Mouse (Mus musculus): ENCODE results near the gene Sh3glb2. TPM values are rescaled to one million over a fixed set of nuclear protein-coding genes. Genes with fewer than 3 reads are reported as not detected.

The Sh3glb2 gene
- 69.4 and 72.9 TPM in 2 replicates for polyA plus RNA-seq (2014; fragmentation: Nextera tagmentation; extraction: Ambion mirVana)

DNA sequence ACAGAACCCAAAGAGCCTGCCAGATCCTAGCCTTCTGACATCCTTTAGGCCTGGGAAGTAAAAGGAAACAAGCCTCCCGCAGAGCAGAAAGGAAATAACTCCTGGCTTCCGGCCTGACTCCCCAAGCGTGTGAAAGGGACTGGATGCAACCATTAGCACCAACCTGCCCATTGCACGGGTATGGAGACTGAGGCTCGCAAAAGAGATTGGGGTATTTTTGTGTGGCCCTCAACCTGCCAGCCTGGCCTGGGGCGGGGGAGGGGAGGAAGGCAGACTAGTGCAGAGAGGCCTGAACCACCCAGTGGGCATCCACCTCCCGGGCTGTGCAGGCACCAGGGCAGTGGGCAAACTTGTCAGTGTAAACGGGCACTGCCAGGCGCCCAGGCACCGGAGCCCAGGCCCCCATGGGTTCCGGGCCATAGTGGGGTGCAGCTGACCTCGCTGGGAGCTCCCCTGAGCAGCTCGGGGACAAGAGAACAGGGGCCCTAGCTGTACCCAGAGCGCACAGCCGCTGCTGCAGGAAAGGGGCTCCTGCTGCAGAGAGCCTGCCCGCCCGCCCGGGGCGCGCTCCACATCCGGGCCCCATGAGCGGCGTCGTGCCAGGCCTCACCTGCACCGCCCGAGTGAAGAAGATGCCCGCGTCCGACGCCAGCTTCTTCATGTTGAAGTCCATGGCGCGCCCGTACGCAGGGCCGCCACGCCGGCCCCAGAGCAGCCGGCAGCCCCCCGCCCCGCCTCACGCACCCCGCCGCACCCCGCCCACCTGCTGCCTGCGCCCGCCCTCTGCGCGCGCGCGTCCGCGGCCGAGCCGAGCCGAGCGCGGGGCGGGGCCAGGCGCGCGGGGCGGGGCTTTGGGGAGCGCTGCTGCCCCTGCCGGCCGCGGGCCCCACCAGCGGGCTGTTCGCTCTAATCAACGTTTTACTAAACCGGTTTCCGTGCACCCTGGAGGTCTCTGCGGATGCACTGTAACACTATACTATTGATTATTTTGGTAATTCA, at the start of gene Sh3glb2:
TSS of gene Sh3glb2 (minus strand) at position 805 of the 999 bp plus-strand sequence.
- DNase-seq (ENCODE audit: low spot score) (peak; percentile 92), ATAC-seq (replicated peaks; ENCODE audit: low FRiP score) (peak; percentile 79)
- Histone ChIP-seq H3K4me1 (replicated peaks; ENCODE audit: control insufficient read depth, insufficient read depth, low read length) (peaks cover 10% of the 10 kb centered on the region), H3K4me3 (ENCODE audit: low read depth, low read length) (peak within 1 kb of the TSS; percentile 66), H3K9ac (ENCODE audit: low read length) (peak within 1 kb of the TSS; percentile 80), H3K36me3 (ENCODE audit: control insufficient read depth, insufficient read depth, low read length) (no peaks in the 10 kb centered on the region), H3K27me3 (ENCODE audit: control insufficient read depth, insufficient read depth, low read length) (no peaks in the 10 kb centered on the region), H3K4me2 (ENCODE audit: low read depth, low read length, severe bottlenecking) (peak within 1 kb of the TSS; percentile 90), H3K9me3 (ENCODE audit: control insufficient read depth, low read length) (peaks cover 4% of the 10 kb centered on the region; the same call in 1 of the 2 replicates), H3K27ac (ENCODE audit: low read depth, low read length) (no peak within 1 kb of the TSS)
- 3% methylated on average over 73 of the region's 73 CpGs for WGBS

DNA sequence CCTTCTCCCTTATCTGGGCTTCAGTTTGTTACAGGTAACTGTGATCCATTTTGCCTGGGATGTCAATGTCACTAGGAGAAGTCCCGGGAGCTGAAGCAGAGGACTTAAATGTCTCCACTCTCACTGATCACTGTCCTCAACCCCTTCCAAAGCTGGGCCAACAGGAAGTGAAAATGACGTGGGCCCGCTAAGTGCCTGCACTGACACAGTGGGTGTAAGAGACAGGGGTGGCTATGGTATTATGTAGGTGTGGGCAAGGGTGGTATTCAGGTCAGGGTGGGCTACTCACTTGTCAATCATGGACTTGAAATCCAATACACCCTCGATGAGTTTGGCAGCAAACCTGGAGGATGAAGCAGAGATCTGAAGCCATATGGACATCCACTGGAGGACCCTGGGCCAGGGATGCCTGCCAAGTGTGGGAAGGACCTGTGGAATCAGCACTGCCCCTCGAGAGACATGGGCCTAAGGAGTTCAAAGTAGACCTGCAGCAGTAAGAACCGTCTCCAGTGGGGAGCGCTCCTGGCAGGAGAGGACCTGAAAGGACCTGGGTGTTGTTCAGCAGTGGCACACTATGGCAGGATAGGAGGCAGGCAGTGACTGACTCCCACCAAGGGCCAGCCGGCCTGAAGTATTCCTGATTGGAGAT, 49.4 kb upstream of the Sh3glb2 start:
- Histone ChIP-seq H3K9ac (ENCODE audit: low read length) (no peak overlapping the region), H3K27me3 (ENCODE audit: control insufficient read depth, insufficient read depth, low read length) (no peaks in the 10 kb centered on the region), H3K9me3 (ENCODE audit: control insufficient read depth, low read length) (no peaks in the 10 kb centered on the region), H3K27ac (ENCODE audit: low read depth, low read length) (no peak overlapping the region), H3K36me3 (ENCODE audit: control insufficient read depth, insufficient read depth, low read length) (no peaks in the 10 kb centered on the region), H3K4me3 (ENCODE audit: low read depth, low read length) (no peak overlapping the region), H3K4me2 (ENCODE audit: low read depth, low read length, severe bottlenecking) (no peak overlapping the region), H3K4me1 (replicated peaks; ENCODE audit: control insufficient read depth, insufficient read depth, low read length) (no peaks in the 10 kb centered on the region)
- ATAC-seq (replicated peaks; ENCODE audit: low FRiP score) (no peak), DNase-seq (ENCODE audit: low spot score) (no peak)
- 88% methylated on average over 8 of the region's 8 CpGs for WGBS

DNA sequence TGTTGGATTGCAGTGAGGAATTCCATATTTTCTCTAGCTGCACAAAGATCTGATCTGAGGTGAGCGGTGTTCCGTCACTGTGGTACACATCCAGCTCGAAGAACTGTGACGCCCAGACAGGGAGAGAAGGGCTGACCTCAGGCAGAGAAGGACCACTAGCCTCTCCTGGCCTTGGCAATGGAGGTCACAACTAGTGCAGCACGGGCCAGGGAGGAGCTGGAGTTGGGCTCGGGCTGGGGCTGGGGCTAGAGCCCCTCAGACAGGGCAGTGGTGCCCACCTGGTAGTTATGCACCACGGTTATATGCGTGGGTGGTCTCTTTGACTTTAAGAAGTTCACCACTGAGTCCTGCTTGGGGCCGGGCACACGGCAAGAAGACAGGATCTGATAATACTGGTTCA, 48.6 kb upstream of the Sh3glb2 start:
- DNase-seq (ENCODE audit: low spot score) (no peak), ATAC-seq (replicated peaks; ENCODE audit: low FRiP score) (no peak)
- Histone ChIP-seq H3K9ac (ENCODE audit: low read length) (no peak overlapping the region), H3K4me1 (replicated peaks; ENCODE audit: control insufficient read depth, insufficient read depth, low read length) (no peaks in the 10 kb centered on the region), H3K27me3 (ENCODE audit: control insufficient read depth, insufficient read depth, low read length) (no peaks in the 10 kb centered on the region), H3K9me3 (ENCODE audit: control insufficient read depth, low read length) (no peaks in the 10 kb centered on the region), H3K4me2 (ENCODE audit: low read depth, low read length, severe bottlenecking) (no peak overlapping the region), H3K27ac (ENCODE audit: low read depth, low read length) (no peak overlapping the region), H3K36me3 (ENCODE audit: control insufficient read depth, insufficient read depth, low read length) (no peaks in the 10 kb centered on the region; the same call in 1 of the 2 replicates), H3K4me3 (ENCODE audit: low read depth, low read length) (no peak overlapping the region)
- WGBS: 94% methylated on average over 10 of the region's 10 CpGs

DNA sequence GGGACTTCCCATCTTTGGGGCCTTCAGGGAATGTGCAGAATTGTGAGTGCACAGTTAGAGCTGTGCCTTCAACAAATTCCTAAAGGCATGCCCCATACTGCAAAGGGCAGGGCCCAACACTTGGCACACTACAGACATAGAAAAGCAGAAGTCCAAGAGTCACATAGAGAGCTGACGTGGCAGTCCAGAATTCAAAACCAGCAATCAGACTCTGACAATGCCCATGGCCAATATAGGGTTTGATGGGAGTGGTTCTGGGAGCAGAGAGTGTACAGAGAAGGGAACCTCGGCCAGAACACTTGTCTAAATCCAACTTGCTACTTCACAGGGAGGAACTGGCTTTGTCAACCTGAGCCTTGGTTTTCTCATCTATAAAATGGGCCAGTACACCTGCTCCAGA, 48.1 kb upstream of the Sh3glb2 start:
- Histone ChIP-seq H3K36me3 (ENCODE audit: control insufficient read depth, insufficient read depth, low read length) (no peaks in the 10 kb centered on the region; the same call in 1 of the 2 replicates), H3K9me3 (ENCODE audit: control insufficient read depth, low read length) (no peaks in the 10 kb centered on the region), H3K4me2 (ENCODE audit: low read depth, low read length, severe bottlenecking) (no peak overlapping the region), H3K4me1 (replicated peaks; ENCODE audit: control insufficient read depth, insufficient read depth, low read length) (no peaks in the 10 kb centered on the region), H3K4me3 (ENCODE audit: low read depth, low read length) (no peak overlapping the region), H3K9ac (ENCODE audit: low read length) (no peak overlapping the region), H3K27ac (ENCODE audit: low read depth, low read length) (no peak overlapping the region), H3K27me3 (ENCODE audit: control insufficient read depth, insufficient read depth, low read length) (no peaks in the 10 kb centered on the region)
- 81% methylated on average over 2 of the region's 2 CpGs for WGBS
- no peak for DNase-seq (ENCODE audit: low spot score)
- ATAC-seq (replicated peaks; ENCODE audit: low FRiP score): no peak

DNA sequence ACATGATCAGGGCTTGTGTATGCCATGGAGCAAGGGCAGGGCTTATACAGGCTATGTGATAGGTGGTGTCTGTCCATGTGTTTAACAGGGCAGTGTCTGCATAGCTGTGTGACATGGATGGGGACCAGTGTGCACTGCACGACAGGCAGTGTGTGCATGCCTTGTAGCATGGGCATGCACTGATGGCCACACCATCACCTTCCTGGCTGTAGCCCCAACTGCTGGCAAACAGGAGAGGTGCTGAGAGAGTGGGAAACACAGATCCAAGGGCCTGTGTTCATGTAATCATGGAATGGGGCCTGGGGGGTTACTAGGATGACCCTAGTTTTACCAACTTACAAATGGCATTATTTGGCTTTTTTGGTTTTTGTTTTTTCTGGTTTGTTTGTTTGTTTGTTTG, 44.7 kb upstream of the Sh3glb2 start:
- Histone ChIP-seq H3K27ac (ENCODE audit: low read depth, low read length) (no peak overlapping the region), H3K9ac (ENCODE audit: low read length) (no peak overlapping the region)

DNA sequence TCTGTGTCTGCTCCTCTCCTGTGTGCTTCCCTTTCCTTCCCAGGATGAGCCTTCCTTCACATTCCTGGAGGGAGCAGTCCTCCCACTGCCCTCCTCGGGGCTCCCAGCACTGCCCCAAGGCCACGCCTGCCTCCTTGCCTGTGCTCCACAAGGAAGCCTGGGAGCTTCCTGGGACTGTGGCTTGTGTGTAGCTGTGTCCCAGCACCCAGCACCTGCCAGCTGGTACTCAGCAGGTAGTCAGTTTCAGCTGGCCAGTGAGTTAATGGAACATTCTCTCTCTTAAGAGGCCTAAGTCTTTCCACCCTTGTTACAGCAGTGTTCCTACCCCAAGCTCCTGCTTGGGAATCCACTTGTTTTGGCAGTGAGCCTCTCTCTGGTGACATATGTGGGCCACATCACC, 43.7 kb upstream of the Sh3glb2 start:
- no peak overlapping the region for H3K9ac ChIP-seq (ENCODE audit: low read length)
- H3K4me3 ChIP-seq (ENCODE audit: low read depth, low read length): no peak overlapping the region
- H3K36me3 ChIP-seq (ENCODE audit: control insufficient read depth, insufficient read depth, low read length): no peaks in the 10 kb centered on the region; the same call in 1 of the 2 replicates
- peaks cover 11% of the 10 kb centered on the region for H3K4me1 ChIP-seq (replicated peaks; ENCODE audit: control insufficient read depth, insufficient read depth, low read length)
- ATAC-seq (replicated peaks; ENCODE audit: low FRiP score) (no peak), DNase-seq (ENCODE audit: low spot score) (no peak)
- no peaks in the 10 kb centered on the region for H3K27me3 ChIP-seq (ENCODE audit: control insufficient read depth, insufficient read depth, low read length)
- H3K4me2 ChIP-seq (ENCODE audit: low read depth, low read length, severe bottlenecking): no peak overlapping the region
- H3K9me3 ChIP-seq (ENCODE audit: control insufficient read depth, low read length): no peaks in the 10 kb centered on the region
- no peak overlapping the region for H3K27ac ChIP-seq (ENCODE audit: low read depth, low read length)
- WGBS: 77% methylated on average over 2 of the region's 2 CpGs

More for the DNA sequence above, 44.7 kb upstream of the Sh3glb2 start:
- no peak overlapping the region for H3K4me2 ChIP-seq (ENCODE audit: low read depth, low read length, severe bottlenecking)
- no peak overlapping the region for H3K4me3 ChIP-seq (ENCODE audit: low read depth, low read length)
- H3K27me3 ChIP-seq (ENCODE audit: control insufficient read depth, insufficient read depth, low read length): no peaks in the 10 kb centered on the region
- H3K36me3 ChIP-seq (ENCODE audit: control insufficient read depth, insufficient read depth, low read length): no peaks in the 10 kb centered on the region; the same call in 1 of the 2 replicates
- WGBS: 92% methylated on average over 1 of the region's 1 CpGs
- ATAC-seq (replicated peaks; ENCODE audit: low FRiP score) (no peak), DNase-seq (ENCODE audit: low spot score) (no peak)
- peaks cover 11% of the 10 kb centered on the region for H3K4me1 ChIP-seq (replicated peaks; ENCODE audit: control insufficient read depth, insufficient read depth, low read length)
- no peaks in the 10 kb centered on the region for H3K9me3 ChIP-seq (ENCODE audit: control insufficient read depth, low read length)

DNA sequence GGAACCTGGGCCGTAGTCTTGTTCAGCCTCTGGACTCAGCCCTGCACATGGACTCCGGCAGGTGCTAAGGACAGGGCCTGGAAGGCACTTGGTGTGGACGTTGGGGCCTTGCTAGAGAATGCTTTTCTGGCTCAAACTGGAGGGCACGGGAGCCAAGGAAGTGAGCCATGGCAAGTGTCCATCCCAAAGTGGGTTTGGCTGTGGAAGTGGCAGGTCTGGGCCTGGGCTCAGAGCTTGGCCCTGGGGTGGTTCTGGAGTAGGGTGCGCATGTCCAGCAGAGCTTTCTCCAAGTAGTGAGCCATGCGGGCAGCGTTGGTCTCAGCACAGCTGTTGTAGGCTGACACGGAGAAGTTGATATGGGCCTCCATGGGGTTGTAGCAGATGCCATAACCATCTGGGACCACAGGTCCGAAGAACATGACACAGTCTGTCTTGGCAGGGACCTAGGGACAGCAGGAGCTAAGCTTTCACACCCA, 43.3 kb upstream of the Sh3glb2 start:
- H3K27me3 ChIP-seq (ENCODE audit: control insufficient read depth, insufficient read depth, low read length): no peaks in the 10 kb centered on the region
- H3K4me3 ChIP-seq (ENCODE audit: low read depth, low read length): no peak overlapping the region
- H3K27ac ChIP-seq (ENCODE audit: low read depth, low read length): no peak overlapping the region
- no peak for ATAC-seq (replicated peaks; ENCODE audit: low FRiP score)
- peaks cover 11% of the 10 kb centered on the region for H3K4me1 ChIP-seq (replicated peaks; ENCODE audit: control insufficient read depth, insufficient read depth, low read length)
- WGBS: 87% methylated on average over 9 of the region's 9 CpGs
- H3K9me3 ChIP-seq (ENCODE audit: control insufficient read depth, low read length): no peaks in the 10 kb centered on the region
- DNase-seq (ENCODE audit: low spot score): no peak
- no peak overlapping the region for H3K4me2 ChIP-seq (ENCODE audit: low read depth, low read length, severe bottlenecking)
- no peak overlapping the region for H3K9ac ChIP-seq (ENCODE audit: low read length)
- H3K36me3 ChIP-seq (ENCODE audit: control insufficient read depth, insufficient read depth, low read length): no peaks in the 10 kb centered on the region; the same call in 1 of the 2 replicates

DNA sequence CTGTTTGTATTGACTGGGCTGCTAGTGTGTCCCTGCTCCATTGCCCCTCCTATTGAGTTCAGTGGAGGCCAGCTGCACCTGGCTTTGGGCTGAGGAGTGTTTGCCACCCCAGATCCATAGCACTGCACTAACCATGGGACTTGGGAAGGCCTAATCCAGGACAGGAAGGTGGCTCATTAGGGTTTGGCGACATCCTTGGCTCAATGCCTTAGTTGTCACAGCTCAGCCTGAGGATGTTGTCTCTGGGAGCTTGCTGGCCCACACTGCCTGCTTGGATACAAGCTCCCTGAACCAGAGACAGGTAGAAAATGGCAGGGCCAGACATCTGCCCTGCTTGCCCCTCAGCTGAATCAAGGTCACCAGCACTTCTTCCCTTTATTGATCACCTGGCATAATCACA, 42.4 kb upstream of the Sh3glb2 start:
- 95% methylated on average over 1 of the region's 1 CpGs for WGBS
- Histone ChIP-seq H3K9me3 (ENCODE audit: control insufficient read depth, low read length) (no peaks in the 10 kb centered on the region), H3K4me3 (ENCODE audit: low read depth, low read length) (no peak overlapping the region), H3K27me3 (ENCODE audit: control insufficient read depth, insufficient read depth, low read length) (no peaks in the 10 kb centered on the region), H3K4me1 (replicated peaks; ENCODE audit: control insufficient read depth, insufficient read depth, low read length) (peaks cover 11% of the 10 kb centered on the region), H3K27ac (ENCODE audit: low read depth, low read length) (no peak overlapping the region), H3K4me2 (ENCODE audit: low read depth, low read length, severe bottlenecking) (no peak overlapping the region), H3K9ac (ENCODE audit: low read length) (no peak overlapping the region), H3K36me3 (ENCODE audit: control insufficient read depth, insufficient read depth, low read length) (peaks cover 2% of the 10 kb centered on the region)
- no peak for ATAC-seq (replicated peaks; ENCODE audit: low FRiP score)
- no peak for DNase-seq (ENCODE audit: low spot score)
